Comparison of ENCODE assay signal across 21 mouse cellular contexts in the genomic region with DNA sequence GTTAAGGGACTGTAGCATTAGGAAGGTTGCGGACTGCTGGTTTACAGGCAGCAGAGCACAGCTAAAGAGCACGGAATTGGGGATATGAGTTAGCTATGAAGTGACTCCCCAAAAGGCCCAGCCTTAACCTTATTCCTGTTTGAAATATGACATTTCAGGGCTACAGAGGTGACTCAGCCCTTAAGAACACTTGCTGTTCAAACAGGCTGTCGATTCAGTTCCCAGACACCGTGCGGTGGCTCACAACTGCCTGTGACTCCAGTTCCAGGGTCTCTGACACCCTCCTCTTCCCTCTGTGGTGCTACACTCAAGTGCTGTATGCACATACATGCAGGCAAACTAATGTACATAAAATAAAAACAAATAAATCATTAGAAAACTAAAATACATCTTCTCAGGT. TPM values are rescaled to one million over a fixed set of nuclear protein-coding genes. Genes with fewer than 3 reads are reported as not detected.
DNase-seq lines count a peak whose midpoint lies in the region; ATAC-seq lines count a peak whose summit lies in the region.
"Had no signal": no experiment of that assay in that cellular context is flagged by ENCODE, and none has a peak within 500 bp of the region (broad histone marks: within the 10 kb centered on the region; RNA-seq: fewer than 3 reads in every experiment).

No protein-coding gene starts in this region.

- no peak overlapping the region for H3K4me2 ChIP-seq in midbrain, embryonic 11.5 days
- no peak overlapping the region for H3K4me2 ChIP-seq in midbrain, embryonic 13.5 days (replicated peaks)
- H3K4me2 ChIP-seq in liver, embryonic 11.5 days, result no peak overlapping the region
- H3K4me2 ChIP-seq: heart, embryonic 13.5 days; hindbrain, embryonic 12.5 days; hindbrain, embryonic 15.5 days had no signal

- H3K36me3 ChIP-seq in midbrain, embryonic 11.5 days (ENCODE audit: control insufficient read depth, insufficient read depth, low read length), result no peaks in the 10 kb centered on the region
- H3K36me3 ChIP-seq in midbrain, embryonic 13.5 days, result no peaks in the 10 kb centered on the region
- no peaks in the 10 kb centered on the region for H3K36me3 ChIP-seq in liver, embryonic 11.5 days (ENCODE audit: control insufficient read depth, insufficient read depth, low read length)
- H3K36me3 ChIP-seq: heart, embryonic 10.5 days; heart, embryonic 13.5 days; hindbrain, embryonic 12.5 days; hindbrain, embryonic 15.5 days had no signal

- no peak overlapping the region for H3K4me3 ChIP-seq in midbrain, embryonic 11.5 days (ENCODE audit: low read depth, low read length)
- H3K4me3 ChIP-seq in midbrain, embryonic 13.5 days (replicated peaks), result no peak overlapping the region
- no peak overlapping the region for H3K4me3 ChIP-seq in liver, embryonic 11.5 days (ENCODE audit: low read depth, low read length)
- H3K4me3 ChIP-seq: gastrocnemius, adult 2 months; heart, adult 2 months; heart, embryonic 10.5 days; heart, embryonic 13.5 days; hindbrain, embryonic 12.5 days; hindbrain, embryonic 15.5 days had no signal

- peak; percentile 53 for DNase-seq in midbrain, embryonic 11.5 days (ENCODE audit: low spot score, missing footprints)
- peak; percentile 17 for DNase-seq in adrenal gland, postnatal 10 days
- peak; percentile 8 to 43 for DNase-seq in adrenal gland, postnatal 36 days
- DNase-seq in liver, embryonic 11.5 days (ENCODE audit: low spot score), result no peak
- DNase-seq: cerebellum, adult 18-20 months; cerebellum, adult 9-10 months; cerebellum, postnatal 14 days; forebrain, postnatal 0 days; gastrocnemius, adult 2 months; gastrocnemius, postnatal 14 days; heart, adult 2 months; heart, postnatal 14 days had no signal

- no peak for ATAC-seq in midbrain, embryonic 11.5 days (ENCODE audit: low FRiP score)
- no peak for ATAC-seq in midbrain, embryonic 13.5 days
- no peak for ATAC-seq in liver, embryonic 11.5 days (replicated peaks; ENCODE audit: low FRiP score)
- ATAC-seq in megakaryocyte, adult 5-6 weeks (ENCODE audit: poor library complexity, severe bottlenecking), result no peak
- ATAC-seq: CD4-positive, CD25-positive, alpha-beta regulatory T cell, adult 4 months; forebrain, embryonic 14.5 days; forebrain, postnatal 0 days; intestine, postnatal 0 days had no signal

- WGBS in midbrain, embryonic 11.5 days, result 92% methylated on average over 5 of the region's 5 CpGs
- WGBS in midbrain, embryonic 13.5 days, result 94% methylated on average over 5 of the region's 5 CpGs
- WGBS in liver, embryonic 11.5 days, result 92% methylated on average over 5 of the region's 5 CpGs

- H3K27ac ChIP-seq in midbrain, embryonic 11.5 days (ENCODE audit: low read depth, low read length), result no peak overlapping the region
- no peak overlapping the region for H3K27ac ChIP-seq in midbrain, embryonic 13.5 days
- H3K27ac ChIP-seq in liver, embryonic 11.5 days (ENCODE audit: low read depth, low read length), result no peak overlapping the region
- H3K27ac ChIP-seq: gastrocnemius, adult 2 months; heart, adult 2 months; heart, embryonic 10.5 days; heart, embryonic 13.5 days; hindbrain, embryonic 12.5 days; hindbrain, embryonic 15.5 days had no signal

- H3K27me3 ChIP-seq in midbrain, embryonic 11.5 days (ENCODE audit: control insufficient read depth, insufficient read depth, low read length), result no peaks in the 10 kb centered on the region
- no peaks in the 10 kb centered on the region for H3K27me3 ChIP-seq in midbrain, embryonic 13.5 days
- H3K27me3 ChIP-seq in liver, embryonic 11.5 days (replicated peaks; ENCODE audit: control insufficient read depth, insufficient read depth, low read length), result no peaks in the 10 kb centered on the region
- H3K27me3 ChIP-seq: heart, embryonic 13.5 days; hindbrain, embryonic 12.5 days; hindbrain, embryonic 15.5 days had no signal

- no peak overlapping the region for H3K9ac ChIP-seq in midbrain, embryonic 11.5 days (ENCODE audit: low read length)
- H3K9ac ChIP-seq in midbrain, embryonic 13.5 days (replicated peaks), result no peak overlapping the region
- H3K9ac ChIP-seq in liver, embryonic 11.5 days (ENCODE audit: low read depth, low read length), result no peak overlapping the region
- H3K9ac ChIP-seq: forebrain, postnatal 0 days; heart, embryonic 13.5 days; hindbrain, embryonic 12.5 days; hindbrain, embryonic 15.5 days had no signal

- H3K9me3 ChIP-seq in midbrain, embryonic 11.5 days (ENCODE audit: control insufficient read depth, low read length), result no peaks in the 10 kb centered on the region; the same call in 1 of the 2 replicates
- H3K9me3 ChIP-seq in midbrain, embryonic 13.5 days, result no peaks in the 10 kb centered on the region
- no peaks in the 10 kb centered on the region for H3K9me3 ChIP-seq in liver, embryonic 11.5 days (ENCODE audit: control insufficient read depth, low read length)
- H3K9me3 ChIP-seq: heart, embryonic 10.5 days; hindbrain, embryonic 12.5 days; hindbrain, embryonic 15.5 days had no signal

- H3K4me1 ChIP-seq in midbrain, embryonic 11.5 days (ENCODE audit: control insufficient read depth, insufficient read depth, low read length), result no peaks in the 10 kb centered on the region
- peaks cover 9% of the 10 kb centered on the region; the same call in 1 of the 2 replicates for H3K4me1 ChIP-seq in midbrain, embryonic 13.5 days (replicated peaks)
- no peaks in the 10 kb centered on the region for H3K4me1 ChIP-seq in liver, embryonic 11.5 days (replicated peaks; ENCODE audit: control insufficient read depth, insufficient read depth, low read length)
- H3K4me1 ChIP-seq: heart, embryonic 10.5 days; hindbrain, embryonic 12.5 days had no signal

RNA-seq across cellular contexts. Expression of gene Rwdd4a, which starts 55.2 kb away (rescaled TPM):
- 49.0 and 50.5 TPM in 2 replicates for polyA plus RNA-seq in midbrain, embryonic 11.5 days (2014; fragmentation: Nextera tagmentation; extraction: Ambion mirVana)
- 37.1 and 39.7 TPM in 2 replicates for polyA plus RNA-seq in midbrain, embryonic 13.5 days (2015; fragmentation: Nextera tagmentation; extraction: Ambion mirVana)
- 10 to 100 TPM; 44.9 to 56.7 TPM for total RNA-seq in adrenal gland, postnatal 10 days (2021)
- 10 to 100 TPM; 49.8 to 53.9 TPM for total RNA-seq in adrenal gland, postnatal 36 days (2021)
- polyA plus RNA-seq in liver, embryonic 11.5 days (2014; fragmentation: Nextera tagmentation; extraction: Ambion mirVana), result 47.7 and 52.6 TPM in 2 replicates
- total RNA-seq in megakaryocyte, adult 5-6 weeks (2015), result 15.1 and 18.4 TPM in 2 replicates
- total RNA-seq in megakaryocyte, adult 5-6 weeks (2017), result 16.1 and 17.6 TPM in 2 replicates

RNA-seq across cellular contexts. Expression of gene Trappc11, which starts 55.3 kb away (rescaled TPM):
- 47.0 and 47.8 TPM in 2 replicates for polyA plus RNA-seq in midbrain, embryonic 11.5 days (2014; fragmentation: Nextera tagmentation; extraction: Ambion mirVana)
- polyA plus RNA-seq in midbrain, embryonic 13.5 days (2015; fragmentation: Nextera tagmentation; extraction: Ambion mirVana), result 41.7 and 42.4 TPM in 2 replicates
- 10 to 100 TPM; 27.9 to 31.3 TPM for total RNA-seq in adrenal gland, postnatal 10 days (2021)
- 10 to 100 TPM; 35.5 to 41.4 TPM for total RNA-seq in adrenal gland, postnatal 36 days (2021)
- polyA plus RNA-seq in liver, embryonic 11.5 days (2014; fragmentation: Nextera tagmentation; extraction: Ambion mirVana), result 27.8 and 35.0 TPM in 2 replicates
- total RNA-seq in megakaryocyte, adult 5-6 weeks (2015), result 24.8 and 28.2 TPM in 2 replicates
- total RNA-seq in megakaryocyte, adult 5-6 weeks (2017), result 37.4 and 39.3 TPM in 2 replicates
